Mouse (Mus musculus) c-Kit-positive CD71-positive TER-119-negative erythroid progenitor cells, embryonic 14.5 days (primary cell): ENCODE data around the gene Naf1.

Experiments used
- DNase-seq: peaks from one replicate; pipeline ENCODE4 v3.0.0-alpha.2; 2013; ENCODE audit warnings: low read depth

Gene Naf1

DNA sequence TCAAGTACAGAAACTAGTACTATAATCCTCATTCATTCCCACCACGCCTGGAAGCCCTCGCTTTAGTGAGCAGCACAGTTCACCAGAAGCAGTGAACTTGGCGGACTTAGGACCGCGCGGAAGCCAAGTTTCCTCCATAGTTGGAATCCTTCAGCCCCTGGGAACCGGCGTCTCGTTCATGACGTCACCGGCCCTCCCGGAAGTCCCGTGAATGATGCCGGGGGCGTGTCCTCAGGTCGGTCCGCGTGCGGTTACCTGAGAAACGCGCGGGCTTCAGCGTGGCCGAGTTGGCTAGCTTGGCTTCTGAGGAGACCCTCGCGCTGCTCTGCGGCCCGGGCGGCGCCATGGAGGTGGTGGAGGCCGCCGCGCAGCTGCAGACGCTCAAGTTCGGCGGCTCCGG lies at the start of gene Naf1:
Gene Naf1, plus strand, starts transcription at position 195 of the 400 bp plus-strand sequence.
- DNase-seq: peak; percentile 95

DNA sequence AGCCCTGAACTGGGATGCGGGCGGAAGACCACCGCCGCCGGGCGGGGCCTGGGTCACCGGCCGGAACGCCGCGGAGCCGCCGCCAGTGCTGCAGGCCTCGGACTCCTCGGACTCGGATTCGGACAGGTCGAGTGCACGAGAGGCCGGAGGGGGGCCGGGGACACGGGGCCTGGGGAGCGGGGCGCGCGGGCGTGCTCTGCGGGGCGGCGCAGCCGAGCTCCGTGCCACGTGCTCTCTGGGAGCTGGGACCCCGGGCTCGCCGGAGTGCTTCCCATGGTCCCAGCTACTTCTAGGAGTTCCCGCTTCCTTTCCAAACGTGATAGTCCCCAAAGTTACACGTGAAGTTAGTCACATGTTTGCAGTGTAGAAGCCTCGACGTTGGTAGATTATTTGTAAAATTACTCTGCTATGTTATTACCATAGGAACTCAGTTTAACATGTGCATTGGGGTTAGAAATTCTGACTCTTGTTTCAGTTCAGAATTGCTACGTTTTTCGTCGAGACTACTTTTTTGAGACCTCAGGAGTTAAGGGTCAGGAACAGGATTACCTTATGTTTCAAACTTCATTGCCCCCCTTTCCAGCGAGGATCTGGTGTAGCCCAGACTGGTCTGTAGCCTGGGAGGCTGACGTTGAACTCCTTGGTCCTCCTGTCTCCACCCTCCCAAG lies 1.0 kb downstream of the Naf1 start:
- DNase-seq: no peak

DNA sequence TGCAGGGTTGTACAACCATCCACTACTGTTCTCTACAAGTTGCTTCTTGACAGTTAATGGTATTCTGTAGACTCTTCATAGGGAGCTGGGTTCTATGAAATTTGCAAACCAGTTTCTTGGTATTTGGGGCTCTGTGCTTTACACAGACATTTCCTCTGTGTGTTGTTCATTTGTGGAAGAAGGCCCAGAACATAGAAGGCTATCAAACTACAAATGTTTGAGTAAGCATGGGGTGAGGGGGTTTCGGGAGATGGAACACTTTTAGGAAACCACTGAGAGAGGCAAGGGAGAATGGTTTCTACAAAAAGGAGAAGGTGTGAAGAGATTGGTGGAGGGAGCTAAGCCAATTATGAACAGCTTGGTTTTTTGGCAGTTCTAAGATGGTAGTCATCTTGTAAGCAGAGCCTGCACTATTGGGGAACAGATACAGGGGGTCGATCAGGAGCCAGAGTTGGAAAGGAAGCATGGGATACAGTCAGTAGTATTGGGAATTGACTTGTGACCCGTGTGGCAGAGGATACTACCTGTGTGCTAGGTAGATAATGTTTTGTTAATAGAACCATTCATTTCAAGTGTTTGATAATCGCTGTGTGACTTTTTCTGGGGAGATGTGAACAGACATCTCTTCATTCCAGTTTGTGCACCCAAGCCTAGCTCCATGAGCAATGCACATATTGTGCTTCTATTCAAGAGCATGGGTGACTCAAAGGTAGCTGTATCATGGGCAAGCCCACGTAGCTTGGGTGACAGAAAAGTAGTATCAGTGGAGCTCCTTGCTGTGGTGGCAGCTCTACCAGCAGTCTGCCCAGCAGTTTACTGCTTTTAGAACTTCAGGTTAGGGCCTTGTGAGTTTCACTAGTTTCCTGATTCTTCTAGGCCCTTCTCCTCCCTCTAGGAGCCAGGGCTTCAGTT lies 1.8 kb downstream of the Naf1 start:
- DNase-seq: peak; percentile 42

DNA sequence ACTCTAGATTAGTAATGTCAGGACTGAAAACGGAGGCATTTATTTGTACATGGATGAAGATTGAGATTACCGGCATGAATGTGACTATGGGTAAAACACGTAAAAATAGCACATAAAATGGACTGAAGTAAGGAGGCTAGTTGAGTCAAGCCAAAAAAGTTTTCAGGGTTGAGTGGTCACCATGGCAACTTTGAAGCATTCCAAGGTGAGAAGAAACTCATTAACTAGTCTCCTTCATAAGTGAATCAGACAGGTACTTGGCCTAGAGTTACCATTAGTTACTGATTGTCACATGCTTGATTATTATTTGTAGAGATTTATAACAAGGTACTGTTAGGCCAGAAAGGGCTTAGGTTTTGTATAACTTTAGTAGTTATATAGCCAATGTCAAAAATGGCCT lies 3.7 kb downstream of the Naf1 start:
- no peak for DNase-seq

GRCm38 (mm10) chr8:66865120-66865519 lies 5.1 kb downstream of the Naf1 start:
- no peak for DNase-seq

DNA sequence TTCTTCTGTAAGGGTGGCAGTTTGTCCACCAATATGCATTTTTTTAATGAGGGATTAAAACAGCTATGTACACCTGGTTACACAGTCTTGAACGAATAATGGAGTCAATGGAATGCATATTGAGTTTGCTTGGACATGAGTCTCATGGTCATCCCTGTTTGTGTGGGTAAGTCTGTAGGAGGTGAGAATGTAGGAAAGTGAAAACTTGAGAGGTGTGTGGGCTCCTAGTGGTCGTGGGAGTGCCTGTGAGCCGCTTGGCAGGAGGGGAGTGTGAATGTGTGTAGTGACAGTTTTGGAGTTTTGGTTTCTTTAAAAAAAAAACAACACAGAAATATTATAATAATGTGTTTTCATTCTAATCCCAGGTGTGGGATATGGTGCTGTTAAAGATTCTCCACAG lies 7.7 kb downstream of the Naf1 start:
- no peak for DNase-seq

DNA sequence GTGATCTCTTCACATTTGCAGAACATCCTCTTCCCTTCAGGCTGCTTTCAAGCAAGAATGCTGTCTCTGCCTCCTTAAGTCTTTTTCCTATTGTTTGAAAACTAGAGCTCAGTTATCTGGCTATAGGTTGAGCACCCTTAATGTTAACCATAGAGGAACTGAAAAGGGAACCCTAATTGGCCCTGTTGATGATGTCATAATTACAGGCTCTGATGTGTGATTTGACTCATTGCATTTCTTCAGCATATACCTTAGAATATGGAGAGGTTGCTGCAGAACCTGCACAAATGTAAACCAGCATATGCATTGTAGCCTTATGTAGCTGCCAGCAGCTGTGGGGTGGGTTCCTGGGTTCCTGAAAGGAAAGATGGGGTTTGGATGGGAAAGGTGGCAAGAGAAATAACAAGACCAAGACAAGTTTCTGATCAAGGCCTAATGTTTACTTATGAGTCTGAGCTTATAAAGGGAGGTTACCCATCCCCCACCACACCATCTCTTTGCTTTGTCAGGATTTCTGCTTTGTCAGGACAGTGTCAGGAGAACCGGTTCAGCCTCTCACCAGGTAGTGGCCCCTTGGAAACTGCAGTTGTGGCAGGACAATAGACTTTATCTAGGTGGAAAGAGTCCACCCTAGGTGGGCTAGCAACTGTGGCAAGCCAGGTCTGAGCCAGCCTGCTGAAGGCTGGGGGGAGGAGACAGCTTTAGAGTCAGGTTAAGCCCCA lies 9.4 kb downstream of the Naf1 start:
- no peak for DNase-seq

- no peak for DNase-seq
These were observed 23.8 kb downstream of the Naf1 start for GRCm38 (mm10) chr8:66883866-66884265.

DNA sequence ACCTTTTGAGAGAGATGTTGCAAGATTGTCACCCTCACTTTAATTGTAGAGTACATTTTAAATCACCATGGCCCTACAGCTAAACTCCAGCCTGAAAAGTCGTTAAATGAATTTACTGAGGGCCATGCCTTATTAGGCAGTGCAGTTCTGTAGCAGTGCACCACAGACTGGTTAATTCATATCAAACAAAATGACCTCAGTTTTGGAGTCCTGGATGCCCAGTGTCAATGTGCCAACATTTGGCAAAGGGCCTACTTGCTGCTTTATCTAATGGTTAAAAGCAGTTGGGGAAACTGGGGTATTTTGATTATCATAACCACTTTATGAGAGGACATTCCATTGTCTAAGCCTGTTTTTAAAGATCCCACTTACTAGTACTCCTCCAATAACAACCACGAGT lies 31.9 kb downstream of the Naf1 start:
- DNase-seq: no peak

GRCm38 (mm10) chr8:66905000-66905399 lies 45.0 kb downstream of the Naf1 start:
- no peak for DNase-seq

DNA sequence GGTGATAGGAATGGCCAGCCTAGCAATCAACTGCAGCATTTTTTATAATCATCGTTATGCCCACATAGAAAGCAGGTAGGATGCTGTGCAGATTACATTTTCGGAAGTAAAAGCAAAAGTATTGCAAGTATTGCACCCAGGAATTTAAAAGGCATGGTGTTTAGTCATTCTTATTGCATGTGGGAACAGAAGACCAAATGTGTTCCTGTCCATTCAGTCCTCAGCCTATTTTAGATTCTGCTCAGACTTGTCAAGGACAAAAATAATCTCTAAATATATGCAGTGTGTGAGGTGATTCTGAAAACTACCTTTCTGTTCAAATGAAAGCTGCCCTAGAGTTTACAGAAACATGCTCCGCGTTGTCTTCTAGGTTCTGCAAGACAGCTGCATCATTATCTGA lies 45.5 kb downstream of the Naf1 start:
- no peak for DNase-seq

- no peak for DNase-seq
These were observed 46.1 kb downstream of the Naf1 start for GRCm38 (mm10) chr8:66906116-66906515.

DNA sequence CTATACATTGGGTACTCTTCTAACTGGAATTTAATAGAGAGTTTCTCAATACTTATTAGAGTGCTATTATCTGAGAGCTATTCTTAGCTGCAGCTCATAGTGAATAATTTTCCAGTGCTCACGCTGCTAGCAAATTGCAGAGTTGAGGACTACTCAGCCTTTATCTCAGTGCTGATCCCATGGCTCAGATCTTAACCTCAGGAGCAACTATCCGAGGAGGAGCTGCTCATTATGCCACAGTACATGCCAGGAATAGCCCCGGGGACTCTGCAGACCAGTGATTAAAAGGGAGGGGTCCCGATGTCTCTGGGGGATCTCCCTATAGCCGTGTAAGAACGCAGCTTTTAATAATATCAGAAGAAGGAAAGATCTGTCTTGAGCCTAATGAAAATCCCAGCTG lies 50.7 kb downstream of the Naf1 start:
- DNase-seq: no peak

- peak; percentile 20 for DNase-seq
These were observed 53.9 kb downstream of the Naf1 start for GRCm38 (mm10) chr8:66913616-66914536.

- DNase-seq: no peak
These were observed 56.0 kb downstream of the Naf1 start for GRCm38 (mm10) chr8:66916056-66916455.

DNA sequence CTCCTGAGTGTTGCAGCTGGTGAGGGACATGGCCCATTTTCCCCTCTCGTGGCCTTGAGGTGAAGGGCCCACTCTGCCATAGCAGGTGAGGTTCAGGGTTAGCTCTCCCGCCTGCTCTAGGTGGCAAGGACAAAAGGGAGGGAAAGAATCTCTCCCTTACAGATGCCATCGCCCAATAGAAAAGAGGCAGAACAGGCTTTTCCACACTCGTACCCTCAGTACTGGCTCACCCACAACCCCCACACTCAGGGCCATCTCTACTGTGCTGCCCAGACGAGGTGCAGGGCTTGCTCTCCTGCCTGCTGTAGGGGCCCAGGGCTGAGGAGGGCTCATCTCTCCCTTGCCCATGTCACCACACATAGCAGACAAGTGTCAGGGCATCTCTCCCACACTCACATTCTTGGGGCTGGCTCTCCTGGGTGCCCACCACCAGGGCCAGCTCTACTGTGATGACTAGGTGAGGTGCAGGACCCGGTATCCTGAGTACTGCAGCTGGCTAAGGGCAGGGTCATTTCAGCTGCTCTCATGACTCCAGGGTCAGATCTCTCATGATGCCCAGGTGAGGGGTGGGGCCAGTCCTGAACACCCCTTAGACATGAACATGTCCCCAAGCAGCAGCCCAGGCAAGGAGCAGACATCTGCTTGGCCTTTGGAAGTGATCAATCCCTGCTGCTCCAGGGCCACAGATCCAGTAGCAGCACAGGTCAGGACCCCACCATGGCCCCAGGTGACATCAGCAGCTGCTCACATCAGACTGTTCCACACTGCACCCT lies 57.9 kb downstream of the Naf1 start:
- no peak for DNase-seq

- DNase-seq: no peak
These were observed 58.5 kb downstream of the Naf1 start for GRCm38 (mm10) chr8:66918471-66918870.

DNA sequence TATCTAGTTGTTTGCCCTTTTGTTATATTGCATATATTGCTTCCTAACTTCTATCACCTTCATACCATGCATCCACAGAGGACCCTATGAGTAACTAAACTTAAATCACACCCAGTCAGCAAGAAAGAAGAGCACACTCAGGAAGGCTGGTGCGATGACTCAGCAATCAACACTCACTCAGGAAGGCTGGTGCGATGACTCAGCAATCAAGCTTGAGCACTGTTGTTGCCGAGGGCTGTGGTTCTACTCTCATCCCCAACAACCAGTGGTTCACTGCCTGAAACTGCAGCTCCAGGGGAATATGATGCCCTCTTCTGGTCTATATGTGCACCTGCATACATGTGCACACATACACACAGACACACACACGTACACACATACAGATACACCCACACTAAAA lies 73.7 kb downstream of the Naf1 start:
- no peak for DNase-seq

- DNase-seq: no peak
These were observed 76.2 kb downstream of the Naf1 start for GRCm38 (mm10) chr8:66936236-66936635.
